Mouse (Mus musculus) midbrain, embryonic 13.5 days (tissue): Measurements from ENCODE around the gene Papola. TPM values are rescaled to one million over a fixed set of nuclear protein-coding genes. Genes with fewer than 3 reads are reported as not detected.
A peak's percentile ranks its signal among the peaks of the same experiment; 100 is the strongest.
"Not testable (repeated sequence)": the region's sequence is repeated elsewhere in the genome, so short reads cannot be mapped to it uniquely, and the experiment has no call there.

Experiments used
- ATAC-seq: fragments of 200-750 bp; cut with Nextera tagmentation; 2 replicates; pipeline ENCODE4 v1.8.0; 2017; ENCODE audit warnings: mild to moderate bottlenecking, moderate TSS enrichment, moderate library complexity
- H3K27ac ChIP-seq: fragments of 300-500 bp; sonication (generic); 2 replicates; pipeline ENCODE4 v1.5.1; 2015; ENCODE audit warnings: inconsistent platforms, mild to moderate bottlenecking, moderate library complexity
- H3K27me3 ChIP-seq: fragments of 300-500 bp; sonication (generic); 2 replicates; pipeline ENCODE4 v1.6.1; 2015; ENCODE audit warnings: mild to moderate bottlenecking, inconsistent platforms
- H3K36me3 ChIP-seq: fragments of 300-500 bp; sonication (generic); 2 replicates; pipeline ENCODE4 v1.6.1; 2015; ENCODE audit warnings: mild to moderate bottlenecking, inconsistent platforms
- H3K4me1 ChIP-seq: fragments of 300-500 bp; sonication (generic); replicated peaks from 2 replicates; pipeline ENCODE4 v1.6.1; 2015; ENCODE audit warnings: inconsistent platforms
- H3K4me2 ChIP-seq: fragments of 300-500 bp; sonication (generic); replicated peaks from 2 replicates; pipeline ENCODE4 v1.6.1; 2015; ENCODE audit warnings: moderate library complexity, mild to moderate bottlenecking, inconsistent platforms
- H3K4me3 ChIP-seq: fragments of 300-500 bp; sonication (generic); replicated peaks from 2 replicates; pipeline ENCODE4 v1.5.1; 2015; ENCODE audit warnings: mild to moderate bottlenecking, inconsistent platforms
- H3K9ac ChIP-seq: fragments of 300-500 bp; sonication (generic); replicated peaks from 2 replicates; pipeline ENCODE4 v1.6.1; 2015; ENCODE audit warnings: mild to moderate bottlenecking, inconsistent platforms
- H3K9me3 ChIP-seq: fragments of 300-500 bp; sonication (generic); 2 replicates; pipeline ENCODE4 v1.6.1; 2016; ENCODE audit warnings: mild to moderate bottlenecking, inconsistent platforms
- WGBS: fragments of 180-500 bp; shearing (Covaris S2); methylation state at CpG from one replicate; pipeline ENCODE4 v1.1.7; 2015; 5-methylcytosine and 5-hydroxymethylcytosine counted together
- polyA plus RNA-seq: library from polyadenylated mRNA; unstranded; fragments of >200 nt; fragmentation: Nextera tagmentation; extraction: Ambion mirVana; gene quantifications from 2 replicates; pipeline ENCODE4 v1.2.1, GENCODE M21; 2015

Papola gene
- polyA plus RNA-seq, 1 experiment from 2014 or later: 212 TPM

GRCm38 (mm10) chr12:105808945-105809344 is 24.5 kb downstream of the Papola start:
- WGBS: 89% methylated on average over 3 of the region's 3 CpGs
- Histone ChIP-seq H3K9me3 (no peaks in the 10 kb centered on the region), H3K4me1 (no peaks in the 10 kb centered on the region), H3K9ac (no peak overlapping the region), H3K27me3 (no peaks in the 10 kb centered on the region), H3K36me3 (peaks cover 68% of the 10 kb centered on the region), H3K27ac (no peak overlapping the region), H3K4me3 (no peak overlapping the region), H3K4me2 (no peak overlapping the region)
- ATAC-seq: no peak

DNA sequence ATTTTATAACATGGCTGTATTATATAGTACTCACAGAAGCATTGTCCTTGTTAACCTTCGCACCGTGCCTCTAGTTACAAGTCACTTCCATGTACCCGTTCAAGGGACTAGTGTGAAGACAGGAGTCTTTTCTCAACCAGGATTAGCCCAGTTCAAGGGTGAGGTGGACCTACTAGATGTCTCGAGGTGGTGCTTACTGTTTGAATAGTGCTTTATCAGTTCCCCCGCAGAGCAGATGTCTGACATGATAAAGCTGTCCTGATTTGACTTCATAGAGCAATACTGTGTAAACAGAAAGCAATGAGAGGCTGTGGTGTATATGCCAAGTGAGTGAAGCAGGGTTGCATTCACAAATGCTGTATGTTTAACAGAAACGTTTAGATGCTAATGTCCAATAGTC is 26.1 kb downstream of the Papola start:
- no peak overlapping the region for H3K9ac ChIP-seq
- H3K4me2 ChIP-seq: no peak overlapping the region
- no peak overlapping the region for H3K27ac ChIP-seq
- ATAC-seq: no peak
- no peaks in the 10 kb centered on the region for H3K4me1 ChIP-seq
- no peaks in the 10 kb centered on the region for H3K9me3 ChIP-seq
- no peaks in the 10 kb centered on the region for H3K27me3 ChIP-seq
- H3K4me3 ChIP-seq: no peak overlapping the region
- peaks cover 71% of the 10 kb centered on the region for H3K36me3 ChIP-seq
- WGBS: 89% methylated on average over 6 of the region's 6 CpGs

DNA sequence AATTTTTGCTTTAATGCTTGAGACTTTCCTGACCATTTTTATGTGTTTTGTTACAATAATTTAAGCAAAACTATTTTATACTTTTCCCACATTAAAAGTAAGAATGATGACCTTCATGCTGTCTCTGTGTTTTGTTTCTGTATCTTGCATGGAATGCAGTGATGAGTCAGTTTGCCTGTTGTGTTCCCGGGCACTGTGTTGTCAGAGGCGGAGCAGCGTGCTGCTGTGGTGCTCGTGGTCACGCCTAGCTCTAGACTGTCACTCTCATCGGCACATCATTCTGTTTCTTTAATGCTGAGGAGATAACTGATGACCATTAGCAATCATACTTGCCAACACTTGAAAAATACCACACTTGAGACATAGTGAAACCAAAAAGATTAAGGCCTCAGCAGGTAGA is 29.5 kb downstream of the Papola start:
- Histone ChIP-seq H3K9me3 (no peaks in the 10 kb centered on the region), H3K27me3 (no peaks in the 10 kb centered on the region), H3K4me2 (no peak overlapping the region), H3K36me3 (peaks cover 54% of the 10 kb centered on the region), H3K4me1 (no peaks in the 10 kb centered on the region), H3K4me3 (no peak overlapping the region), H3K27ac (no peak overlapping the region), H3K9ac (no peak overlapping the region)
- WGBS: 96% methylated on average over 6 of the region's 6 CpGs
- ATAC-seq: no peak

DNA sequence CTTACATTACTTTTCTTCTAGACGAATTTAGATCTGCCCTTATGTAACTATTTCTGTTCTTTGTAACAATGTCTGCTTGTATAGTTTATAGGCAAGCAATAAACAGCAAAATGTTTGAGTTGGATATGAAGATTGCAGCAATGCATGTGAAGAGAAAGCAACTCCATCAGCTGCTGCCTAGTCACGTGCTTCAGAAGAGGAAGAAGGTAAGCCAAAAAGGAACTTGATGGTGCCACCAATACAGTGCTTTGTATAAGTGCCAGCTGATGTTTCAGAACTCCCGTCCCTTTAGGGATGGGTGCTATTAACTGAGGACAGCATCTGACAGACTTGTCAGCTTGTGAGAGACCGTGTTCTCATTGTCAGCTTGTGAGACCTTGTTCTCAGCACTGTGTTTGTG is 39.0 kb downstream of the Papola start:
- H3K4me3 ChIP-seq: no peak overlapping the region
- H3K36me3 ChIP-seq: peaks cover 87% of the 10 kb centered on the region
- no peak overlapping the region for H3K27ac ChIP-seq
- 86% methylated on average over 4 of the region's 4 CpGs for WGBS
- no peaks in the 10 kb centered on the region for H3K27me3 ChIP-seq
- no peaks in the 10 kb centered on the region for H3K9me3 ChIP-seq
- H3K4me2 ChIP-seq: no peak overlapping the region
- no peak for ATAC-seq
- no peak overlapping the region for H3K9ac ChIP-seq
- no peaks in the 10 kb centered on the region for H3K4me1 ChIP-seq

- H3K4me1 ChIP-seq: no peaks in the 10 kb centered on the region
- 90% methylated on average over 8 of the region's 8 CpGs for WGBS
- no peak overlapping the region for H3K9ac ChIP-seq
- no peak overlapping the region for H3K27ac ChIP-seq
- H3K9me3 ChIP-seq: no peaks in the 10 kb centered on the region
- no peak overlapping the region for H3K4me3 ChIP-seq
- no peak for ATAC-seq
- H3K36me3 ChIP-seq: peaks cover 89% of the 10 kb centered on the region
- H3K4me2 ChIP-seq: no peak overlapping the region
- no peaks in the 10 kb centered on the region for H3K27me3 ChIP-seq
Observed at GRCm38 (mm10) chr12:105824743-105825142, 40.2 kb downstream of the Papola start.

- no peak for ATAC-seq
- 97% methylated on average over 4 of the region's 4 CpGs for WGBS
Observed at GRCm38 (mm10) chr12:105825266-105825665, 40.8 kb downstream of the Papola start.

DNA sequence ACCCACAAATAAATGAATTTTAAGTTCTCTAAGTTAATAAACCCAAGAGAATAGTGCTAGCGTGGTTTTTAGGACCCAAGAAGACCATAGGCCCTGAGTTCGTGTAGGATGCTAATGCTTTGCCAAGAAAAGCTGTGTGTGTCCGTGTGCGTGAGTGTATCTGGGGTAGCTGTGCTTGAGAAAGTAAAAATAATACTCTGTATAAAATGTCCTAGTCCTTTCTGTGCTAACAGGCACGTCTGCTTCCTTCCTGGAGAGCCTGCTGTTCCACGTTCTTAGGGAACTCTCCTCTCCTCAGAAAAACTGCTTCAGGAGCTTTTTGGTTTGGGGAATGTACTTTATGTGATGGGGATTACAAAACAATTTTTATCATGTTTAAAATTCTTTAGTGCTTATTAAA is 48.0 kb downstream of the Papola start:
- no peak for ATAC-seq
- Histone ChIP-seq H3K4me3 (no peak overlapping the region), H3K27ac (no peak overlapping the region), H3K4me2 (no peak overlapping the region), H3K4me1 (no peaks in the 10 kb centered on the region), H3K36me3 (peaks cover 80% of the 10 kb centered on the region), H3K9me3 (no peaks in the 10 kb centered on the region), H3K9ac (no peak overlapping the region), H3K27me3 (no peaks in the 10 kb centered on the region)
- WGBS: 86% methylated on average over 6 of the region's 6 CpGs

More at GRCm38 (mm10) chr12:105825266-105825665, 40.8 kb downstream of the Papola start:
- Histone ChIP-seq H3K9ac (no peak overlapping the region), H3K27ac (no peak overlapping the region), H3K4me1 (no peaks in the 10 kb centered on the region), H3K9me3 (no peaks in the 10 kb centered on the region), H3K27me3 (no peaks in the 10 kb centered on the region), H3K36me3 (peaks cover 87% of the 10 kb centered on the region), H3K4me3 (no peak overlapping the region), H3K4me2 (no peak overlapping the region)

DNA sequence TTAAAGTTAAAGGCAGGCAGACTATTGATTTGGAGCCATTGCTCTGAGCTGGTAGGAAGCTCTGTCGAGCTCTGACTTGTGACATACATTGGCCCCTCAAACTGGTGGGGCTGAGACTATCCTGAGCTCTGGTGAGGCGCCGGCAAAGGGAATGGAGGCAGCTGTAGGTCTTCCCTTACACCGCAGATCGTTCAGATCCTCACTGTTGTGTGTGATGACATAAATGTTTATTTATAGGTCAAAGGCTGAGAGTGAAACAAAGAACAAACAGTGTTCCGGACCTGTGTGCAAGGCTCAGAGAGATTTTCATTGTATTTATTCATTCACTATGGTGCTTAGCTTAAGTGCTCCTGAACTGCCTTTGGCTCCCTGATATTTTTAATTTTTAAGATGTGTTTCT is 50.4 kb downstream of the Papola start:
- WGBS: 76% methylated on average over 6 of the region's 6 CpGs
- no peak for ATAC-seq

DNA sequence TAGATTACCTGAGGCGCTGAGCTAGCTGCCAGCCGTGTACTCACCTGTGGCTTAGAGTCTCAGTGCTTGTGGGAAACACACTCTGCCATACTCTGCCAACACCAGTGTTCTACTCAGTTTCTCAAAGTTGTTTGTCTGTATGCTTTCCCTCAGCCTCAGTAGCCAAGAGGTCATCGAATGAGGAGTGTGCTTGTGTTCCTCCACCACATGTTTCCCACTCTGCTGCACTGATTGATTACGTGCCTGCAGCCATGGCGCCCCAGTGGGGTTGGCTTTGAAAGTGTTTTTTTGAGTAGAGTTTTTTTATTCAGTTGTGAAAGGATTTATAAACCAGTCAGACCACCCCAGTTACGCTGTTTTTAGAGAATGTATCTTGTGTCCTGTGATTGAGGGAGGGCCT is 51.1 kb downstream of the Papola start:
- no peaks in the 10 kb centered on the region for H3K27me3 ChIP-seq
- no peaks in the 10 kb centered on the region for H3K9me3 ChIP-seq
- H3K4me2 ChIP-seq: no peak overlapping the region
- no peak overlapping the region for H3K27ac ChIP-seq
- H3K4me3 ChIP-seq: no peak overlapping the region
- ATAC-seq: no peak
- peaks cover 71% of the 10 kb centered on the region for H3K36me3 ChIP-seq
- H3K9ac ChIP-seq: no peak overlapping the region
- WGBS: 85% methylated on average over 6 of the region's 6 CpGs
- no peaks in the 10 kb centered on the region for H3K4me1 ChIP-seq

More for the DNA sequence above, 50.4 kb downstream of the Papola start:
- Histone ChIP-seq H3K36me3 (peaks cover 69% of the 10 kb centered on the region), H3K4me3 (no peak overlapping the region), H3K9me3 (no peaks in the 10 kb centered on the region), H3K4me2 (no peak overlapping the region), H3K27ac (peak overlapping the region; percentile 44; the same call in 1 of the 2 replicates), H3K27me3 (no peaks in the 10 kb centered on the region), H3K4me1 (no peaks in the 10 kb centered on the region), H3K9ac (no peak overlapping the region)

GRCm38 (mm10) chr12:105836196-105836595 is 51.7 kb downstream of the Papola start:
- Histone ChIP-seq H3K4me2 (no peak overlapping the region), H3K9ac (no peak overlapping the region), H3K36me3 (peaks cover 73% of the 10 kb centered on the region), H3K9me3 (no peaks in the 10 kb centered on the region), H3K27me3 (no peaks in the 10 kb centered on the region), H3K27ac (no peak overlapping the region), H3K4me3 (no peak overlapping the region), H3K4me1 (no peaks in the 10 kb centered on the region)
- WGBS: 84% methylated on average over 2 of the region's 2 CpGs
- no peak for ATAC-seq

DNA sequence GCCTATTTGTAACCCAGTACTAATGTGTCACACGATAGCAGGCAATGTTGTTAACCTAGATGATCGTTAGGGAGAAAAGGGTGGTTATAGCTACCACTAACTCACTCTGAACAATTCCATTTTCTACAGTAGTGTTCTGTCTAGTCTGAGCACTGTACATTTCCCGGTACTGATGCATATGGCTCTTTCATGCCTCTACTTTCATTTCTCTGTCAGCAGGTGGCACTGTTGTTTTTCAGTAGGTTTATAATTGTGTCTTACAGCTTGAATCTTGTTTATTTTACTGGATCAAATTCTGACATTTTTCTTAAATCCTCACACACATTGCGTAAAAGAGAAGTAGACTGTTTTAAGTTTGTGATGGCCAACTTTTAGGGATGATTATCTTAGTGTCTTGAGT is 54.6 kb downstream of the Papola start:
- 0 out of 2 replicates have a peak, but pooled peaks have one; percentile 37 for ATAC-seq
- no peaks in the 10 kb centered on the region for H3K9me3 ChIP-seq
- H3K4me3 ChIP-seq: no peak overlapping the region
- H3K27me3 ChIP-seq: no peaks in the 10 kb centered on the region
- H3K4me2 ChIP-seq: no peak overlapping the region
- WGBS: 89% methylated on average over 4 of the region's 4 CpGs
- H3K27ac ChIP-seq: no peak overlapping the region
- no peak overlapping the region for H3K9ac ChIP-seq
- H3K36me3 ChIP-seq: peaks cover 61% of the 10 kb centered on the region
- no peaks in the 10 kb centered on the region for H3K4me1 ChIP-seq

GRCm38 (mm10) chr12:105840545-105840944 is 56.1 kb downstream of the Papola start:
- not testable (repeated sequence) for H3K27ac ChIP-seq, H3K9ac ChIP-seq, H3K4me3 ChIP-seq, H3K4me1 ChIP-seq, H3K4me2 ChIP-seq, H3K9me3 ChIP-seq, ATAC-seq, H3K27me3 ChIP-seq
- H3K36me3 ChIP-seq: peaks cover 48% of the 10 kb centered on the region
- 95% methylated on average over 8 of the region's 8 CpGs for WGBS

- Histone ChIP-seq H3K4me1 (no peaks in the 10 kb centered on the region), H3K4me3 (no peak overlapping the region), H3K9me3 (no peaks in the 10 kb centered on the region), H3K27ac (no peak overlapping the region), H3K36me3 (peaks cover 28% of the 10 kb centered on the region), H3K9ac (no peak overlapping the region), H3K4me2 (no peak overlapping the region), H3K27me3 (no peaks in the 10 kb centered on the region)
- WGBS: 81% methylated on average over 12 of the region's 12 CpGs
- no peak for ATAC-seq
Observed at GRCm38 (mm10) chr12:105843243-105844005, 58.9 kb downstream of the Papola start.
